Mouse (Mus musculus) hindlimb bud, embryonic 11.5 days (tissue): ENCODE measurements around the gene Fdx1.

Experiments
- DNase-seq: peaks from one replicate; pipeline ENCODE4 v3.0.0-alpha.2; 2012; ENCODE audit warnings: low read depth, low spot score; ENCODE audit errors: extremely low spot score

The Fdx1 gene

GRCm38 (mm10) chr9:51964110-51964509 lies 754 bp upstream of the Fdx1 start:
- no peak for DNase-seq

GRCm38 (mm10) chr9:51961190-51961909 lies 2.0 kb downstream of the Fdx1 start:
- DNase-seq: no peak

GRCm38 (mm10) chr9:51960331-51960730 lies 3.0 kb downstream of the Fdx1 start:
- DNase-seq: no peak

- no peak for DNase-seq
Observed at GRCm38 (mm10) chr9:51958981-51959380, 4.4 kb downstream of the Fdx1 start.

GRCm38 (mm10) chr9:51957025-51957424 lies 6.3 kb downstream of the Fdx1 start:
- DNase-seq: no peak

GRCm38 (mm10) chr9:51956484-51956883 lies 6.9 kb downstream of the Fdx1 start:
- DNase-seq: no peak

- DNase-seq: no peak
Observed at GRCm38 (mm10) chr9:51951337-51951736, 12.0 kb downstream of the Fdx1 start.

- no peak for DNase-seq
Observed at GRCm38 (mm10) chr9:51950667-51951066, 12.7 kb downstream of the Fdx1 start.

- DNase-seq: no peak
Observed at GRCm38 (mm10) chr9:51950225-51950624, 13.1 kb downstream of the Fdx1 start.

- DNase-seq: no peak
Observed at GRCm38 (mm10) chr9:51943934-51944333, 19.4 kb downstream of the Fdx1 start.

- no peak for DNase-seq
Observed at GRCm38 (mm10) chr9:51934641-51935040, 28.7 kb downstream of the Fdx1 start.

GRCm38 (mm10) chr9:51931997-51932396 lies 31.4 kb downstream of the Fdx1 start:
- no peak for DNase-seq

- DNase-seq: no peak
Observed at GRCm38 (mm10) chr9:51931054-51931690, 32.2 kb downstream of the Fdx1 start.

GRCm38 (mm10) chr9:51929972-51930371 lies 33.4 kb downstream of the Fdx1 start:
- no peak for DNase-seq

- DNase-seq: no peak
Observed at GRCm38 (mm10) chr9:51928659-51929058, 34.7 kb downstream of the Fdx1 start.

GRCm38 (mm10) chr9:51928116-51928515 lies 35.2 kb downstream of the Fdx1 start:
- no peak for DNase-seq

GRCm38 (mm10) chr9:51927680-51928079 lies 35.7 kb downstream of the Fdx1 start:
- DNase-seq: no peak

GRCm38 (mm10) chr9:51926629-51927028 lies 36.7 kb downstream of the Fdx1 start:
- DNase-seq: no peak

- DNase-seq: no peak
Observed at GRCm38 (mm10) chr9:51924551-51925081, 38.7 kb downstream of the Fdx1 start.

- no peak for DNase-seq
Observed at GRCm38 (mm10) chr9:51922756-51923155, 40.6 kb downstream of the Fdx1 start.

- no peak for DNase-seq
Observed at GRCm38 (mm10) chr9:51915580-51915979, 47.8 kb downstream of the Fdx1 start.

GRCm38 (mm10) chr9:51914481-51915120 lies 48.8 kb downstream of the Fdx1 start:
- no peak for DNase-seq
